Mouse (Mus musculus): Measurements from ENCODE around the gene Arl1.

DNA sequence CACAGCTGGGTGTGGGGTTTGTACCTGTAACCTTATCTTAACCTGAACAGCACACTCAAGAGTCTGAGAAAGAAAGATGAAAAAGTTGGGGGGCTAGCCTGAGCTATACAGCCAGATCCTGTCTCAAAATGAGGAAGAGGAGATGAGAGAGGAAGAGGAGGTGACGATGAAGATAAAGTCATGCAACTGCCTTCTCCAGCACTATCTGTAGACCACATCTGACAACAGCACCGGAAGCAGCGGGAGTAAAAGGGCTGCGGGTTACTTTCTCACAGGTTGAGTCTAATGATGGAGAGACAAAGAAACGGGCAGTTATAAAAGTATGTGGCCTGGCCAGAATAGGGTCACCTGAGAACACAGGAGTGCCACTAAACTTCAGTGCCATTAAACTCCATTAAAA lies 38.3 kb downstream of the Arl1 start:
- TF ChIP-seq CTCF (IDR thresholded peaks at IDR 0.05; ENCODE audit: control insufficient read depth, insufficient read depth, low read length) (no peak), POLR2A (IDR thresholded peaks at IDR 0.05; ENCODE audit: borderline replicate concordance, control insufficient read depth, low read depth, low read length) (no peak)

All from bone marrow, adult 2 months (tissue).